Mouse (Mus musculus): ENCODE results near the gene Cdk5r1.

GRCm38 (mm10) chr11:80515346-80515745 lies 38.5 kb downstream of the Cdk5r1 start:
- no peak for TF ChIP-seq CTCF (conservative IDR thresholded peaks at IDR 0.05 in 1 of 2, IDR thresholded peaks at IDR 0.05 in 1 of 2; ENCODE audit: low read depth in 2 of 2, low read length in 2 of 2)
- TF ChIP-seq POLR2A (IDR thresholded peaks at IDR 0.05; ENCODE audit: low read depth, low read length) = no peak
- no peak for TF ChIP-seq KAT2A (IDR thresholded peaks at IDR 0.05; ENCODE audit: insufficient replicate concordance, low read length)
- peak; percentile 82 for TF ChIP-seq RCOR1 (conservative IDR thresholded peaks at IDR 0.05; ENCODE audit: low read depth, low read length)
- no peak for TF ChIP-seq JUND (conservative IDR thresholded peaks at IDR 0.05; ENCODE audit: low read depth, low read length)
- TF ChIP-seq MYC (IDR thresholded peaks at IDR 0.05; ENCODE audit: low read depth, low read length) = peak; percentile 45; the same call in 1 of the 2 replicates
